Mouse (Mus musculus) heart, postnatal 0 days (tissue): ENCODE data around the gene Acacb.

ENCODE experiments used
- CTCF ChIP-seq: IDR thresholded peaks from 2 replicates; pipeline ENCODE4 v1.5.1; 2016; ENCODE audit warnings: antibody characterized with exemption, control low read depth, low read depth
- EP300 ChIP-seq: IDR thresholded peaks from 2 replicates; pipeline ENCODE4 v1.6.1; 2016; ENCODE audit warnings: antibody characterized with exemption, low read depth

- no peak for TF ChIP-seq CTCF
- no peak for TF ChIP-seq EP300
These were observed 43.5 kb upstream of the Acacb start for GRCm38 (mm10) chr5:114102807-114103206.
